Mouse (Mus musculus) Patski (cell line): ENCODE data around the gene Dmkn. TPM values are rescaled to one million over a fixed set of nuclear protein-coding genes. Genes with fewer than 3 reads are reported as not detected.
"Not testable (repeated sequence)": the region's sequence is repeated elsewhere in the genome, so short reads cannot be mapped to it uniquely, and the experiment has no call there.

Experiments used
- ATAC-seq: fragments of 100-300 bp; one replicate; pipeline ENCODE4 v1.8.0; 2021
- CTCF ChIA-PET: fragments of 350-600 bp; sonication (Branson Sonifier 250); formaldehyde crosslinking; loops from one replicate; lab custom pipeline; 2022; ENCODE audit warnings: inconsistent platforms; lab: Charles Lee
- POLR2A ChIA-PET: fragments of 350-600 bp; sonication (Branson Sonifier 250); formaldehyde crosslinking; loops from one replicate; lab custom pipeline; 2022; ENCODE audit warnings: antibody characterized with exemption, inconsistent platforms; lab: Charles Lee
- DNase-seq: peaks from one replicate; pipeline ENCODE4 v3.0.0-alpha.2; 2011; ENCODE audit warnings: low read depth, low spot score
- H3K27me3 ChIP-seq: fragments of 371-371 bp; one replicate; pipeline ENCODE4 v1.5.1; 2021
- CTCF ChIP-seq: fragments of 100-300 bp; IDR thresholded peaks from one replicate; pipeline ENCODE4 v1.5.1; 2021
- in situ Hi-C: fragments of 300-500 bp; cut with MboI; formaldehyde crosslinking; loops from 3 replicates; pipeline ENCODE4 v1.11.1; 2018; ENCODE audit warnings: low pct_unique_long_range_greater_than_20kb, mixed read lengths
- polyA plus RNA-seq: library from polyadenylated mRNA; unstranded; gene quantifications from one replicate; pipeline ENCODE4 v1.2.3, GENCODE M21; 2021

The Dmkn gene
- polyA plus RNA-seq, 1 experiment from 2014 or later = 0.26 TPM

- ChIA-PET CTCF (no interaction called here), POLR2A (no interaction called here)
- DNase-seq = no peak
- ATAC-seq = no peak
- H3K27me3 ChIP-seq = peaks cover 10% of the 10 kb centered on the region
- in situ Hi-C loops = no loop called here
- no peak for TF ChIP-seq CTCF
These were observed 56.6 kb downstream of the Dmkn start for GRCm38 (mm10) chr7:30820131-30820530.

- ATAC-seq (no peak), DNase-seq (no peak)
- TF ChIP-seq CTCF = no peak
- H3K27me3 ChIP-seq = peaks cover 10% of the 10 kb centered on the region
- POLR2A ChIA-PET = no interaction called here
- CTCF ChIA-PET = no interaction called here
- in situ Hi-C loops = no loop called here
These were observed 57.4 kb downstream of the Dmkn start for GRCm38 (mm10) chr7:30820854-30821445.

GRCm38 (mm10) chr7:30821532-30821931 lies 58.0 kb downstream of the Dmkn start:
- in situ Hi-C loops = no loop called here
- peaks cover 10% of the 10 kb centered on the region for H3K27me3 ChIP-seq
- CTCF ChIA-PET = no interaction called here
- TF ChIP-seq CTCF = no peak
- no peak for ATAC-seq
- POLR2A ChIA-PET = no interaction called here
- DNase-seq = no peak

GRCm38 (mm10) chr7:30823675-30824074 lies 60.1 kb downstream of the Dmkn start, which contains the start of gene Ffar2:
Ffar2 (minus strand) TSS chr7:30823775.
- no peak for DNase-seq
- in situ Hi-C loops = no loop called here
- ATAC-seq = no peak
- ChIA-PET POLR2A (no interaction called here), CTCF (no interaction called here)
- peaks cover 10% of the 10 kb centered on the region for H3K27me3 ChIP-seq
- TF ChIP-seq CTCF = no peak

GRCm38 (mm10) chr7:30824306-30824705 lies 60.8 kb downstream of the Dmkn start:
- no peak for ATAC-seq
- peaks cover 8% of the 10 kb centered on the region for H3K27me3 ChIP-seq
- TF ChIP-seq CTCF = no peak
- CTCF ChIA-PET = no interaction called here
- DNase-seq = no peak
- POLR2A ChIA-PET = no interaction called here
- in situ Hi-C loops = no loop called here

- TF ChIP-seq CTCF = no peak
- DNase-seq (no peak), ATAC-seq (no peak)
- in situ Hi-C loops = no loop called here
- POLR2A ChIA-PET = no interaction called here
- CTCF ChIA-PET = no interaction called here
- no peaks in the 10 kb centered on the region for H3K27me3 ChIP-seq
These were observed 63.1 kb downstream of the Dmkn start for GRCm38 (mm10) chr7:30826660-30827059.

- H3K27me3 ChIP-seq, in situ Hi-C loops, POLR2A ChIA-PET, ATAC-seq, CTCF ChIA-PET, DNase-seq: not testable (repeated sequence)
These were observed 65.3 kb downstream of the Dmkn start for GRCm38 (mm10) chr7:30828871-30829270.

- CTCF ChIA-PET = no interaction called here
- POLR2A ChIA-PET = no interaction called here
- in situ Hi-C loops = no loop called here
- no peak for DNase-seq
- TF ChIP-seq CTCF = no peak
- no peak for ATAC-seq
- no peaks in the 10 kb centered on the region for H3K27me3 ChIP-seq
These were observed 65.9 kb downstream of the Dmkn start for GRCm38 (mm10) chr7:30829428-30829827.

Other genes starting within 250 kb of the Dmkn start
- 5.4 TPM for gene Arhgap33, start 228.7 kb upstream of the Dmkn start, polyA plus RNA-seq
- gene Hspb6, start 211.6 kb upstream of the Dmkn start, polyA plus RNA-seq = 29.8 TPM
- gene Proser3, start 211.5 kb upstream of the Dmkn start, polyA plus RNA-seq = 19.5 TPM
- 36.4 TPM for gene Lin37, start 203.9 kb upstream of the Dmkn start, polyA plus RNA-seq
- gene U2af1l4, start 200.5 kb upstream of the Dmkn start, polyA plus RNA-seq = 47.8 TPM
- gene Gm49396, start 200.4 kb upstream of the Dmkn start, polyA plus RNA-seq = 3.6 TPM
- 104 TPM for gene Psenen, start 200.1 kb upstream of the Dmkn start, polyA plus RNA-seq
- 1.0 TPM for gene Igflr1, start 198.3 kb upstream of the Dmkn start, polyA plus RNA-seq
- gene Kmt2b, start 175.0 kb upstream of the Dmkn start, polyA plus RNA-seq = 40.7 TPM
- 1.9 TPM for gene Zbtb32, start 164.8 kb upstream of the Dmkn start, polyA plus RNA-seq
- 0.47 TPM for gene Upk1a, start 150.9 kb upstream of the Dmkn start, polyA plus RNA-seq
- gene Cox6b1, start 137.6 kb upstream of the Dmkn start, polyA plus RNA-seq = 1,119 TPM
- not detected for gene Etv2, start 127.9 kb upstream of the Dmkn start, polyA plus RNA-seq
- gene Rbm42, start 113.4 kb upstream of the Dmkn start, polyA plus RNA-seq = 92.6 TPM
- 13.3 TPM for gene Haus5, start 98.8 kb upstream of the Dmkn start, polyA plus RNA-seq
- not detected for gene Pmis2, start 92.2 kb upstream of the Dmkn start, polyA plus RNA-seq
- gene 2200002J24Rik, start 64.8 kb upstream of the Dmkn start, polyA plus RNA-seq = 0.13 TPM
- not detected for gene Atp4a, start 51.5 kb upstream of the Dmkn start, polyA plus RNA-seq
- 177 TPM for gene Tmem147, start 34.2 kb upstream of the Dmkn start, polyA plus RNA-seq
- 0.46 TPM for gene Gapdhs, start 20.1 kb upstream of the Dmkn start, polyA plus RNA-seq
- gene Sbsn, start 12.3 kb upstream of the Dmkn start, polyA plus RNA-seq = 8.5 TPM
- gene Krtdap, start 24.1 kb downstream of the Dmkn start, polyA plus RNA-seq = not detected
- not detected for gene Ffar2, start 60.0 kb downstream of the Dmkn start, polyA plus RNA-seq
- not detected for gene Ffar3, start 92.4 kb downstream of the Dmkn start, polyA plus RNA-seq
- not detected for gene Ffar1, start 97.8 kb downstream of the Dmkn start, polyA plus RNA-seq
- gene Cd22, start 116.6 kb downstream of the Dmkn start, polyA plus RNA-seq = not detected
- not detected for gene Mag, start 151.1 kb downstream of the Dmkn start, polyA plus RNA-seq
- not detected for gene Hamp2, start 160.9 kb downstream of the Dmkn start, polyA plus RNA-seq
- not detected for gene Hamp, start 180.3 kb downstream of the Dmkn start, polyA plus RNA-seq
- gene Usf2, start 193.0 kb downstream of the Dmkn start, polyA plus RNA-seq = 114 TPM
- gene Lsr, start 209.7 kb downstream of the Dmkn start, polyA plus RNA-seq = 15.1 TPM
- gene Fam187b, start 210.0 kb downstream of the Dmkn start, polyA plus RNA-seq = 1.0 TPM